Mouse (Mus musculus) neural tube, embryonic 11.5 days (tissue): Measurements from ENCODE around the gene Fbxl14. TPM values are rescaled to one million over a fixed set of nuclear protein-coding genes. Genes with fewer than 3 reads are reported as not detected.
"Not testable (repeated sequence)": the region's sequence is repeated elsewhere in the genome, so short reads cannot be mapped to it uniquely, and the experiment has no call there.

Experiments
- ATAC-seq: fragments of 200-750 bp; cut with Nextera tagmentation; 2 replicates; pipeline ENCODE4 v1.8.0; 2017; ENCODE audit warnings: moderate number of reproducible peaks, mild to moderate bottlenecking, moderate TSS enrichment, moderate library complexity; ENCODE audit not compliant: insufficient read depth, low FRiP score, low TSS enrichment
- DNase-seq: peaks from one replicate; pipeline ENCODE4 v3.0.0-alpha.2; 2015; ENCODE audit warnings: low spot score
- H3K27ac ChIP-seq: fragments of 300-500 bp; sonication (generic); 2 replicates; pipeline ENCODE4 v1.5.1; 2014; ENCODE audit warnings: low read depth, mild to moderate bottlenecking, low read length
- H3K27me3 ChIP-seq: fragments of 300-500 bp; sonication (generic); 2 replicates; pipeline ENCODE4 v1.6.1; 2014; ENCODE audit warnings: mild to moderate bottlenecking, low read length, mixed read lengths; ENCODE audit not compliant: control insufficient read depth, insufficient read depth
- H3K36me3 ChIP-seq: fragments of 300-500 bp; sonication (generic); 2 replicates; pipeline ENCODE4 v1.6.1; 2014; ENCODE audit warnings: mild to moderate bottlenecking, low read length, moderate library complexity, mixed read lengths; ENCODE audit not compliant: control insufficient read depth, insufficient read depth
- H3K4me1 ChIP-seq: fragments of 300-500 bp; sonication (generic); 2 replicates; pipeline ENCODE4 v1.6.1; 2014; ENCODE audit warnings: low read length, mixed read lengths; ENCODE audit not compliant: control insufficient read depth, insufficient read depth
- H3K4me2 ChIP-seq: fragments of 300-500 bp; sonication (generic); 2 replicates; pipeline ENCODE4 v1.6.1; 2014; ENCODE audit warnings: low read depth, mild to moderate bottlenecking, moderate library complexity
- H3K4me3 ChIP-seq: fragments of 300-500 bp; sonication (generic); 2 replicates; pipeline ENCODE4 v1.5.1; 2014; ENCODE audit warnings: low read depth, low read length
- H3K9ac ChIP-seq: fragments of 300-500 bp; sonication (generic); 2 replicates; pipeline ENCODE4 v1.6.1; 2014; ENCODE audit warnings: mild to moderate bottlenecking, low read length
- H3K9me3 ChIP-seq: fragments of 300-500 bp; sonication (generic); 2 replicates; pipeline ENCODE4 v1.6.1; 2016; ENCODE audit warnings: low read length; ENCODE audit not compliant: control insufficient read depth
- WGBS: fragments of 180-500 bp; shearing (Covaris S2); extraction: QIAGEN DNeasy Blood & Tissue Kit; methylation state at CpG from one replicate; pipeline ENCODE4 v1.1.7; 2014; 5-methylcytosine and 5-hydroxymethylcytosine counted together
- polyA plus RNA-seq: library from polyadenylated mRNA; unstranded; fragments of >200 nt; fragmentation: Nextera tagmentation; extraction: Ambion mirVana; gene quantifications from 2 replicates; pipeline ENCODE4 v1.2.1, GENCODE M21; 2014

The Fbxl14 gene
- polyA plus RNA-seq, 1 experiment from 2014 or later = 7.2 TPM

GRCm38 (mm10) chr6:119477686-119478310, 1.7 kb upstream of the Fbxl14 start:
- H3K27ac ChIP-seq = no peak overlapping the region
- no peaks in the 10 kb centered on the region for H3K27me3 ChIP-seq
- no peak overlapping the region for H3K4me3 ChIP-seq
- H3K4me1 ChIP-seq = peaks cover 9% of the 10 kb centered on the region
- ATAC-seq = no peak
- H3K9ac ChIP-seq = no peak overlapping the region
- no peaks in the 10 kb centered on the region for H3K36me3 ChIP-seq
- no peak for DNase-seq
- H3K4me2 ChIP-seq = no peak overlapping the region
- WGBS = 47% methylated on average over 13 of the region's 13 CpGs
- H3K9me3 ChIP-seq = no peaks in the 10 kb centered on the region

DNA sequence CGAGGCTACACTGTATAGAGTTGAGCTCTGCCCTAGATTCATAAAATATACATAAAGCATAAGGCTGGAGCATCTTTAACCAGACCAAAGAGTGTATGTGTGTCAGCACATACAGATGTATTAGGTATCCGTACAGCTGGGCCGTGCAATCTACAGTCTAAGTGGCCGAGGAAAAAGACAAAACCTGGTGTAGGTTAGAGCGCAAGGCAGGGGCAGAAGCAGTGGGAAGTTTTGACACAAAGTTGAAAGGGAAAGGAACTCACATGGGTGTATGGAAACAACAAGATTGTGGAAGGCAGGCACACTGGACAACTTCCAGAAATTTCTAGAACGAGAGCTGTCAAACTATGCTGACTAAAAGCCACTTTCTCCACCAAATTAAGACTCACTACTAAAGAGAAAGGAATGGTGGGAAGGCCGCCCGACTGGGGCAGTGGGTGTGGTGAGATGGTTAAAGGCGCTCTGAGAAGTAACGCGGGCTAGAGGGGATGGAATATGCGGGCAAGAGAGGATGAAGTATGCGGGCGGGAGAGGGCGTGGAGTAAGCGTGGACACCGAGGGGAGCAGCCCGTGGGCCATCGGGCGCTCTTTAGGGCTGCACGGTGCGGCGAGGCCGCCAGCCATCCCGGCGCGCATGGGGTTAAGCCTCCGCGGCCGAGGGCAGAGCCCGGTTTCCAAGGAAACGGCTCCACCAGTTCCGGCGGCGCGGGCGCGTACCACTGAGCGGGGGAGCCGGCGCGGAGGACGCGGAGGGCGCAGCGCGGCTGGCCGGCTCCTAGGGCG, 717 bp upstream of the Fbxl14 start:
- Histone ChIP-seq H3K4me1 (peaks cover 11% of the 10 kb centered on the region), H3K9ac (peak overlapping the region; percentile 96), H3K27ac (peak overlapping the region; percentile 99), H3K9me3 (no peaks in the 10 kb centered on the region), H3K36me3 (no peaks in the 10 kb centered on the region), H3K4me2 (peak overlapping the region; percentile 100), H3K4me3 (peak overlapping the region; percentile 94), H3K27me3 (no peaks in the 10 kb centered on the region)
- DNase-seq (peak; percentile 91), ATAC-seq (peak; percentile 86)
- WGBS = 2% methylated on average over 49 of the region's 49 CpGs

- Histone ChIP-seq H3K36me3 (0 out of 2 replicates have a peak, but pooled peaks cover 2% of the 10 kb centered on the region), H3K27ac (peak overlapping the region; percentile 99), H3K9me3 (no peaks in the 10 kb centered on the region), H3K4me3 (peak overlapping the region; percentile 94), H3K9ac (peak overlapping the region; percentile 96), H3K4me1 (peaks cover 11% of the 10 kb centered on the region), H3K4me2 (peak overlapping the region; percentile 100), H3K27me3 (no peaks in the 10 kb centered on the region)
- ATAC-seq (peak; percentile 14; the same call in 1 of the 2 replicates), DNase-seq (peak; percentile 66)
- WGBS = under 1% methylated on average over 70 of the region's 70 CpGs
These were observed 623 bp downstream of the Fbxl14 start for GRCm38 (mm10) chr6:119479876-119480705.

GRCm38 (mm10) chr6:119480706-119481331, 1.4 kb downstream of the Fbxl14 start:
- H3K9ac ChIP-seq = peak overlapping the region; percentile 96
- WGBS = under 1% methylated on average over 33 of the region's 33 CpGs
- no peak overlapping the region; the same call in 1 of the 2 replicates for H3K27ac ChIP-seq
- H3K9me3 ChIP-seq = no peaks in the 10 kb centered on the region
- H3K4me2 ChIP-seq = peak overlapping the region; percentile 100
- DNase-seq = peak; percentile 56
- H3K4me1 ChIP-seq = peaks cover 11% of the 10 kb centered on the region
- H3K27me3 ChIP-seq = no peaks in the 10 kb centered on the region
- H3K36me3 ChIP-seq = 0 out of 2 replicates have a peak, but pooled peaks cover 2% of the 10 kb centered on the region
- H3K4me3 ChIP-seq = peak overlapping the region; percentile 94
- ATAC-seq = peak; percentile 13; the same call in 1 of the 2 replicates

DNA sequence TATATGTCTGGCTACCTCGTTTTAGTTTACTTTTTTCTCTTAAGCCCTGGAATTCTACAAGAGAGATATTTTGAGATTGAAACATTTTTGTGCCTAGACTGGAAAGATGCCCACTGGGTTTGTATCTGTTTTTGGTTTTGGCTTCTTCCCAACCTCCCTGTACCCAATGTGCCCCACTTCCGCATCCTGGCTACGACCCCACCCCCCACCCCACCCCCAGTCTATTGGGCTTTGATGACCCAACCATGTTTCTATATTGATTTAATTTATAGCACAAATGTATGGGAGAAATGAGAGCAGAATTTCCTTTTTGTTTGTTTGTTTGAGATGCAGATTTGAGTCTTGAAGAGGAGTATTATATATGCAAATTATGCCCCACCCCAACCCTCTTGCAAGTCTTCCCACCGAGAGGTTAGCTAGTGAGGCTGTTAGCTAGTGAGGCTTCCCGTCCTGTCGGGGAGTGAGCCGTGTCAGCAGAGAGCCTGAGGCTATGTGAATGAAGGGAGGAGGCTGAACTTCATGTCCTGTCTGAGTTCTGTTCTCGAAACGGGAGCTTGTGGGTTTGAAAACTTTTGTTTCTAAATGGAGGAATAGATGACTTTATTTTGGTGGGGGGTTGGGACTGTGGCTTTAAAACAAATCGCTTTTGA, 2.4 kb downstream of the Fbxl14 start:
- not testable (repeated sequence) for ATAC-seq, H3K27ac ChIP-seq, H3K36me3 ChIP-seq, H3K9me3 ChIP-seq, DNase-seq, H3K9ac ChIP-seq, H3K27me3 ChIP-seq
- 4% methylated on average over 10 of the region's 10 CpGs for WGBS
- Histone ChIP-seq H3K4me3 (peak overlapping the region; percentile 94), H3K4me2 (peak overlapping the region; percentile 100), H3K4me1 (peaks cover 11% of the 10 kb centered on the region)

DNA sequence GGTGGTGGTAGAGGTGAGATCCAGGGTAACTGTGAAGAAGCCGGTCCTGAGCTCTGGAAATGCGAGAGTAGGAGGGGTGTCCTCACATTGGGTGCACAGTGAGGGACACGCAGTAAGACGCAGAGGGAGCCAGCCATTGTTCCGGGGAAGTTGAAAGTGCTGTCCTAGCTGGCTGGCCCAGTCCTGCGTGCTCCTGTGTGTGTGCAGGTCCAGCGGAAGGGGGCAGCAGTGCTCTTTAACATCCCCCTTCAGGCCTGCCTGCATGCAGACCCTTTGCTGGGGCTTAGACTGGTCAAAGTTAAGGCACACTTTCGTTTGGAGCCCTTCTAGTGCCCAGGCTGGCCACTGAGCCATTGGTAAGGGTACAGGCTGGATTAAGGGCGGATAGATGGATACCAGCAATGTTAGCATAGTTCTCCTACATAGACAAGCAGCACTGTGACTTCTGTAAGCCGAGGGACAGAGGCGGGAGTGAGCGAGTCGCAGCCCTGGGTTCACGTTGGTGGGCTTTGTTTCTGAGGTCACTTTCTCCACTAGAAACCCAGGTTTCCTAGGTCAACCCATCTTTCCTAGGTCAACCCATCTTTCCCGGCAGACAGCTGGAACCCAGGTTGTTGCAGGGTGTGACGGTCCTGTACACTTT, 3.6 kb downstream of the Fbxl14 start:
- Histone ChIP-seq H3K9ac (no peak overlapping the region), H3K27me3 (no peaks in the 10 kb centered on the region), H3K4me2 (peak overlapping the region; percentile 100), H3K4me3 (peak overlapping the region; percentile 94; the same call in 1 of the 2 replicates), H3K9me3 (no peaks in the 10 kb centered on the region), H3K27ac (no peak overlapping the region), H3K36me3 (0 out of 2 replicates have a peak, but pooled peaks cover 2% of the 10 kb centered on the region), H3K4me1 (peaks cover 9% of the 10 kb centered on the region)
- DNase-seq (peak; percentile 73), ATAC-seq (no peak)
- WGBS = 35% methylated on average over 16 of the region's 16 CpGs

DNA sequence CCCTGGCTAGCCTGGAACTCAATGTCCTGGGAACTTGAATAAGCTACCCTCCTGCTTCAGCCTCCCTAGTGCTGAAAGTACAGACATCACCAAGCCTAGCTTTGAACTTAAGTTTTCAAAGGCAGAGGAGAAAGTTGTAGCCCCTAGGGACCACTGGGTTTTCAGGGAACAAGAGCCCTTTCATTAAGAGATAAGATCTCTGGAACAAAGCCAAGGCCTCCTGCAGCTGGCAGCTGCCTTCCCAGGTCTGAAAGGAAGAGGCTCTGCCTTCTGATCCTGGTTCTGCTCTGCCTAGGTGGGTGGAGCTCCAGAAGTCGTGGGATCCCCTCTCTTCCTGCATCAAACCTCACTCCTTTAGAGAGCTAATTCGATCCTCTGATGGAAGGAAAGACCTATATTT, 6.0 kb downstream of the Fbxl14 start:
- peaks cover 6% of the 10 kb centered on the region for H3K4me1 ChIP-seq
- DNase-seq (no peak), ATAC-seq (no peak)
- no peaks in the 10 kb centered on the region for H3K27me3 ChIP-seq
- H3K9me3 ChIP-seq = no peaks in the 10 kb centered on the region
- no peak overlapping the region for H3K9ac ChIP-seq
- H3K36me3 ChIP-seq = 0 out of 2 replicates have a peak, but pooled peaks cover 2% of the 10 kb centered on the region
- no peak overlapping the region for H3K4me3 ChIP-seq
- no peak overlapping the region for H3K4me2 ChIP-seq
- no peak overlapping the region for H3K27ac ChIP-seq
- WGBS = 21% methylated on average over 2 of the region's 2 CpGs
